Mouse (Mus musculus) kidney, adult 2 months (tissue): ENCODE results near the gene Sema5b.

Experiments used
- CTCF ChIP-seq: fragments of 200-500 bp; conservative IDR thresholded peaks from 2 replicates; pipeline ENCODE4 v1.5.1; 2011; ENCODE audit warnings: low read depth, mild to moderate bottlenecking, control low read depth, low read length, moderate library complexity, mixed read lengths; ENCODE audit not compliant: insufficient read depth, insufficient read length
- POLR2A ChIP-seq: fragments of 200-500 bp; IDR thresholded peaks from one replicate; pipeline ENCODE4 v1.6.1; 2011; ENCODE audit warnings: low read depth, low read length, control low read depth

GRCm38 (mm10) chr16:35588731-35589151, 47.8 kb downstream of the Sema5b start:
- TF ChIP-seq CTCF (no peak), POLR2A (no peak)
